Mouse (Mus musculus): ENCODE measurements around the gene 3100002H09Rik. TPM values are rescaled to one million over a fixed set of nuclear protein-coding genes. Genes with fewer than 3 reads are reported as not detected.

The 3100002H09Rik gene
- total RNA-seq, 2 experiments from 2014 or later, result 0.70 TPM; not detected in 1

DNA sequence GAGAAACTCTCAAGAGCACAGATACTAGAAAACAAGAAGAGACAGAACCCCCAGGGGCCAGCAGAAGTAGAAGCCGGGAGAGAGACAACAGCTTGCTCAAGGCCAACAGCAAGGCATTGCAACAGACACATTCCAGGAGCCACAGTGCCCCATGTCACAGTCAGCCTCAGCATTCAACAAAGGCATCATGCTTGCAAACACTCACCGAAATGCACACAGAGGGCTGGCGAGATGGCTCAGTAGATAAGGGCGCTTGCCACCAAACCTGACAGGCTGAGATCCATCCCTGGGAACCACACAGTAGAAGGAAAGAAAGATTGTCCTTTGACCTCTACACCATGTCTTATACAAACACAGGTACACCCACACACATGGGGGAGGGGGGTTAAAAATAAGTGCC lies 1.2 kb upstream of the 3100002H09Rik start:
- TF ChIP-seq CTCF (IDR thresholded peaks at IDR 0.05), result no peak
- intact Hi-C loops (cut with DNase I), result no loop called here
- DNase-seq (ENCODE audit: extremely low spot score in 1 of 2, low spot score in 2 of 2), result no peak
- Histone ChIP-seq H3K27ac (no peak overlapping the region), H3K4me3 (no peak overlapping the region)

DNA sequence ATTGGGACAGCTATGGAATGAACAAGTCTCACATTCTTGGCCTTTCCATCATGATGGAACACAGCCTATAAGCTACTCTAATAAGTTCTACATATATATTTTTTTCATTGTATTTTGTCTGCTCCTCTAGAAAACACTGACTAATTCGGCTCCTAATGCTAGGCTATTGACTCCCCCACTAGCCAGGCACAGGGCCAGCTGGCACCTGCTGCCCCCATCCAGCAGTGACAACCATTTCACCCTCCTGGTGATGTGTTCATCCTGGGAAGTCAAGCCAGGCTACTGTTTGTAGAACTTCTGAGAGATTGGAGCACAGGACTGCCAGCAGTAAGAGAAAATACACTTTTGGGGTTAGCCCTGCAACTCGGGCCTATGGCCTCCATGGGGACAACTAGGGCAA lies 537 bp downstream of the 3100002H09Rik start:
- H3K4me3 ChIP-seq, result no peak overlapping the region
- intact Hi-C loops (cut with DNase I), result no loop called here

DNA sequence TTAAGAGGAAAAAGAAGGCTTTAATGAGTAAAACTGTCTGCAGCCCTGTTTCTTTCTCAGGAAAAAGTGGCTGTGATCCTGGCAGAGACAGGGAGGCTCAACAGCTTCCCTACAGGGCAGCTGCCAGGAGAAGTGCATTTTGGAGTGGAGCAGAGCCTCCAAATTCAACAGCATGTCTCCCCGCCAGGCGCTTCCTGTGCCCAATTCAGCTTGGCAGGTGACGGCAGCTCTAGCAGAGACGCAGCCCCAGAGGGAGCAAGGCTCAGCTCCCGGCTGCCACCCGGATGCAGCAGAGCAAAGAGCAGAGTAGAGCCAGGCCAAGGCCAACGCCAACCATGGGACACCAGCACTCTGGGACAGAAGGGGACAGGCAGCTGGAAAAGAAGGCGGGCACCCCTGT lies 3.4 kb downstream of the 3100002H09Rik start:
- no peak overlapping the region for H3K4me3 ChIP-seq
- DNase-seq (ENCODE audit: extremely low spot score in 1 of 2, low spot score in 2 of 2), result peak in 1 of 2 experiments; percentile 32
- no peak overlapping the region for H3K27ac ChIP-seq
- TF ChIP-seq CTCF (IDR thresholded peaks at IDR 0.05), result peak; percentile 1
- intact Hi-C loops (cut with DNase I), result no loop called here

More for the DNA sequence above, 537 bp downstream of the 3100002H09Rik start:
- TF ChIP-seq CTCF (IDR thresholded peaks at IDR 0.05), result no peak
- no peak overlapping the region for H3K27ac ChIP-seq
- DNase-seq (ENCODE audit: extremely low spot score in 1 of 2, low spot score in 2 of 2), result no peak

DNA sequence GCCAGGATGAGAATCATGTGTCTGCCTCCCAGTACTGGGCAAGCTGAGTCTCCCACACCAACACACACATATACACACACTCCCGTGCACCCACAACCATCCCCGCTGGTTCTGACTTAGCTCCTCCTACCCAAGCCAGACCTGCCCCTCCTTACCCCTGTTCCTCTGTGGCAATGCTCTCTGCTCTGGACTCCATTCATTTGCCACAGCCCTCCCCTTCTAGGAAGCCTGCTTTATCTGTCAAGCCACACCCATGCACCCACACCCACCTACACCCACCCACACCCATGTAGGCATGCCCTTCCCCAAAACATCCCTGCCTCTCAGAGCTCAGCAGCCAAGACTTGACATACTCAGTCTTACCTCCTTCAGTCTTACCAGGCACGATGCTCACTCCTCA lies 4.4 kb downstream of the 3100002H09Rik start:
- intact Hi-C loops (cut with DNase I), result no loop called here
- H3K27ac ChIP-seq, result no peak overlapping the region
- no peak overlapping the region for H3K4me3 ChIP-seq
- no peak for DNase-seq (ENCODE audit: extremely low spot score in 1 of 2, low spot score in 2 of 2)
- no peak for TF ChIP-seq CTCF (IDR thresholded peaks at IDR 0.05)

DNA sequence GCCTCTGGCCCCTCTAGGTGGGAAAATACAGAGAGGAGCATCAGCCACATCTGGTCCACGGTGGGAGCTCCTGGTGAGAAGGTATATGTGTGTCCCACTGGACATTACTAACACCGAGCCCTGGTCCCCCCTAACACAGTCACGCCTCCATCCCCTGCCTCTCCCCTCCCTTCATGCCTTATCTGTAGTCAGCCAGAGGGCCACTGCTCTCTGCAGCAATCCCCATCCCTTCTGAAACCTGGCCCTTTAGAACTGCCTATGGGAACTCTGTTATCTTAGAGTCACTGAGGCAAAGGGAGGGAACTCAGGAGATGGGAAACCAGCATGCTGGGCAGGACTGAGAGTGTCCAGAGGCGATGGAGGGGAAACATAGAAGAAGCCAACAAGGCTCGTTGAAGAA lies 5.3 kb downstream of the 3100002H09Rik start:
- TF ChIP-seq CTCF (IDR thresholded peaks at IDR 0.05), result no peak
- no peak for DNase-seq (ENCODE audit: extremely low spot score in 1 of 2, low spot score in 2 of 2)
- intact Hi-C loops (cut with DNase I), result no loop called here
- no peak overlapping the region for H3K4me3 ChIP-seq
- H3K27ac ChIP-seq, result no peak overlapping the region

DNA sequence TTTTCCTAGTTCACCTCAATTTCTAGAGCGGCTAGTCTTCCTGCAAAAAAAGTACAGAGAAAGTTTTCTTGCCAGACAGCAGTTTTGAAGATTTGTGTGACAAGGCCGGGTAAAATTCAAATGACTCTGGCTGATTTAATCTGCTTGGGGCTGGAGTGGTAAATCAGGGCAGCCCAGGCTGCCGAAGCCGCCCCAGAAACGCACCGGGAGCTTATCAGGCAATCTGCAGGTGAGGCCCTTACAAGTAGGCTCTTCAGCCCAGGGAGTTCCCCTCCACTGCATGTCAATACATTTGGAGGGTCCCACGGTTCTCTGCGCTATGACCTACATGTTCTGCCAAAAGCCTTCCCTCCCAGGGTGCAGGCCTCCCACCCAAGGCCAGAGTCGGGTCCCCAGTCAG lies 6.9 kb downstream of the 3100002H09Rik start:
- intact Hi-C loops (cut with DNase I), result no loop called here
- Histone ChIP-seq H3K4me3 (no peak overlapping the region), H3K27ac (no peak overlapping the region)
- no peak for DNase-seq (ENCODE audit: extremely low spot score in 1 of 2, low spot score in 2 of 2)
- no peak for TF ChIP-seq CTCF (IDR thresholded peaks at IDR 0.05)

DNA sequence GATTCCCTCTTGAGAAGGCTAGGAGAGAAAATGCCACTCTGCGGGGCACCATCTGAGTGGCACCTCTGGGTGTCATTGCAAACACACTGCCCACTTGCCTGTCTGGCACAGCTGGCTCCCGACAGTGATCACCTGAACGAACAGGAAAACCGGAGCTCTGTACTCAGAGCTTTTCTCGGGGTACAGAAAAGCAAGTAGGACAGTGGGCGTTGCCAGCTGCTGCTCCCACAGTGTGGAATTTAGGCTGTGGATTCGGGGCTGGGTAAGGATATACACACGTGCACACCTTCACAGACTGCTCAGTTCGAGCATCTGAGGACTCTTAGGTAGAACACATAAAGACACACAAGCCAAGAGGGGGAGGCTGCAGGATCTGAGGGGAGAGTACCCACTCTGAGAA lies 14.7 kb downstream of the 3100002H09Rik start:
- H3K4me3 ChIP-seq, result no peak overlapping the region
- DNase-seq (ENCODE audit: extremely low spot score in 1 of 2, low spot score in 2 of 2), result no peak
- no peak for TF ChIP-seq CTCF (IDR thresholded peaks at IDR 0.05)
- intact Hi-C loops (cut with DNase I), result loop anchor here (1.0 to 10.0 kb wide), 4 partner anchors 21 to 391 kb away; partner anchors contain the start of gene Pou3f1
- H3K27ac ChIP-seq, result no peak overlapping the region

DNA sequence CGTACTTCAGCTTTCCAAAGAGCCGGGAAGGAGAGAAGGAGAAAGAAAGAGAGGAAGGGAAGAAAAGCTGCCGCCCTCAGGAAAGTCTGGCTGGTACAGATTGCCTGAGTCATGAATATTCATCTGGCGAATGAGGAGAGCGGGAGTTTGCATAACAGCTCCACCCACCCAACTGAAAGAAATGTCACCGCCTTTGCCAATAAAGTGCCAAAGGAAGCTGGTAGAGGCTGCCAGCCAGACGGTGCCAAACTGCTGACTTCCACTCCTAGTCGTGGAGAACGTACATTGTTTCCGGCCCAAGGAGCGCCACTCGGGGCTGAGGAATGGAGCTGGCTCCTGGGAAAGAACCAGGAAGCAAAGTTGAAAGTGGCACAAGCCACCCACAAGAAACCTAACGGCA lies 15.7 kb downstream of the 3100002H09Rik start:
- H3K4me3 ChIP-seq, result no peak overlapping the region
- peak overlapping the region; percentile 68 for H3K27ac ChIP-seq

DNA sequence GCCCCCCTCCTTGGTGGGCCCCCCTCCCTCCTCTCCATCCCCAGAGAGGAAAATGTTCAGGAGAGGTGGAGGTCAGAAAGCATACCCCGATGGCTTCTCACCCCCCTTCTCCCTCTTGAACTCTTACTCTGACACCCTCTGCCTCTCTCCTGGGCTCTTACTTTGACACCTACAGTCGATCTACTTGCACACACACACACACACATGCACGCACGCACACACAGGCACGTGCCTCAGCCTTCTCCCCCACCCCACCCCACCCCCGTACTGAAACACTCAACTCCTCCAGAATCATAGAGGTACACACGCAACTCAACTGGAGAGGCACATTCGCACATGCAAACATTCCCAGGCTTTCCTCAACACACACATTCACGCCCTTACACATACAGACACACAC lies 16.9 kb downstream of the 3100002H09Rik start:
- no peak for DNase-seq (ENCODE audit: extremely low spot score in 1 of 2, low spot score in 2 of 2)
- Histone ChIP-seq H3K27ac (no peak overlapping the region), H3K4me3 (no peak overlapping the region)
- intact Hi-C loops (cut with DNase I), result loop anchor here (10.0 kb wide), 1 partner anchor 389 kb away; no protein-coding TSS in a partner anchor
- TF ChIP-seq CTCF (IDR thresholded peaks at IDR 0.05), result no peak

More for the DNA sequence above, 15.7 kb downstream of the 3100002H09Rik start:
- peak; percentile 80 to 82 for DNase-seq (ENCODE audit: extremely low spot score in 1 of 2, low spot score in 2 of 2)
- intact Hi-C loops (cut with DNase I), result loop anchor here (1.0 to 10.0 kb wide), 4 partner anchors 20 to 390 kb away; partner anchors contain the start of gene Pou3f1
- TF ChIP-seq CTCF (IDR thresholded peaks at IDR 0.05), result no peak; the same call in 1 of the 2 replicates

DNA sequence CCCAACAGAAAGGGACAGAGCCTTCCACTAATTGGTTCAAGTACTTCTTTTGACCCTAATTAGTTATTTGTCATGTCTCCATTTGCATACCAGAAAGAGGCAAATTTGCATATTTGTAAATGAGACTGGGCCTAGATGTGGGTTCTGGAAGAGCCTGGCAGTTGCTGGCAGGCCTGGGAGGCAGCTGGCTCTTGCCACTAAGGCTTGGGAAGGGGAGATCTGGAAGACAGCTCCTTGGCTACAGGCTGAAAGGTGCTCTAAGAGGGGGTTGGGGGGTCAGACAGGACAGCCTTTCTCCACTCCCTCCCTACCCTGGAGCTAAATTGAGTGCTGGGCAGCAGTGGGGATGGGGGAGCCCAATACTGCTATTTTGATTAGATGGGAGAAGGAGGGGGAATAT lies 17.4 kb downstream of the 3100002H09Rik start:
- DNase-seq (ENCODE audit: extremely low spot score in 1 of 2, low spot score in 2 of 2), result no peak
- Histone ChIP-seq H3K4me3 (no peak overlapping the region), H3K27ac (no peak overlapping the region)
- intact Hi-C loops (cut with DNase I), result loop anchor here (10.0 kb wide), 1 partner anchor 388 kb away; no protein-coding TSS in a partner anchor
- TF ChIP-seq CTCF (IDR thresholded peaks at IDR 0.05), result no peak

DNA sequence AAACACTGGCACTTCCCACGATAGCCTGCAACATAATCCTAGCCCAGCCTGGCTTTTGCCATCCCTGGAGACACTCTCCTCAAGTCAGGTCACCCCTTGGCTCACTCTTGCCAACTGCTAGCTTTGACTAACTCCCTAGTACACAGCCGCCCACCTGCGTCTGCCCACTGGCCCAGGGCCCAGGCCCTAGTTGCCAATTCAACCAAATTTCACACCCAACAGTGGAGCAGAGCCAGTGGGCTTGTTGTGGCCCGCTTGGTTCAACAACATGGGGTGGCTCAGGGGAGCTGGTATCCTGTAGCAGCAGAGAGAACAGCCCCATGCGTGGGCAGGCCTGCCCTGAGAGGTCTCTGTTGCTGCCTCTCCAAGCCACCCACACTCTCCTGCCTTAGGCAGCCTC lies 18.4 kb downstream of the 3100002H09Rik start:
- no peak for DNase-seq (ENCODE audit: extremely low spot score in 1 of 2, low spot score in 2 of 2)
- intact Hi-C loops (cut with DNase I), result loop anchor here (10.0 kb wide), 1 partner anchor 387 kb away; no protein-coding TSS in a partner anchor
- Histone ChIP-seq H3K27ac (no peak overlapping the region), H3K4me3 (no peak overlapping the region)
- TF ChIP-seq CTCF (IDR thresholded peaks at IDR 0.05), result no peak

DNA sequence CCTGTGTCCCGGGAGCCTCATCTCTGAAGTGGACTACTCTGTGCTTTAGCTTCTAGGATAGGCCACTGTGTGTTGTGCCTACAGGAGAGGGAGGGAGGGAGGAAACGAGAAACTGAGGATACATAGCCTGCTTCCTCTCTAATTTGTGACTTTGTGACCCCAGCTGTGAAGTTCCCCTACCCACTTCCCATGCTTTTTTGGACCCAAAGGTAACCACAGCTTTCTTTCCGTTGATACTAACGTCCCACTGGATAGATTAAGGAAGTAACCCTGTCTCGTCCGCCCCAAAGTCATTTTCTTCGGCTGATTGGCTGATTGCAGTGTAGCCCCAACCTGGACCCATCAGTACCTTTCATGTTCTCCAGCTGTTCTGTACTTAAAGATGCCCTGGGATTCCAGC lies 29.9 kb downstream of the 3100002H09Rik start:
- no peak overlapping the region for H3K4me3 ChIP-seq
- no peak for TF ChIP-seq CTCF (IDR thresholded peaks at IDR 0.05)
- no peak for DNase-seq (ENCODE audit: extremely low spot score in 1 of 2, low spot score in 2 of 2)
- intact Hi-C loops (cut with DNase I), result no loop called here
- no peak overlapping the region for H3K27ac ChIP-seq

DNA sequence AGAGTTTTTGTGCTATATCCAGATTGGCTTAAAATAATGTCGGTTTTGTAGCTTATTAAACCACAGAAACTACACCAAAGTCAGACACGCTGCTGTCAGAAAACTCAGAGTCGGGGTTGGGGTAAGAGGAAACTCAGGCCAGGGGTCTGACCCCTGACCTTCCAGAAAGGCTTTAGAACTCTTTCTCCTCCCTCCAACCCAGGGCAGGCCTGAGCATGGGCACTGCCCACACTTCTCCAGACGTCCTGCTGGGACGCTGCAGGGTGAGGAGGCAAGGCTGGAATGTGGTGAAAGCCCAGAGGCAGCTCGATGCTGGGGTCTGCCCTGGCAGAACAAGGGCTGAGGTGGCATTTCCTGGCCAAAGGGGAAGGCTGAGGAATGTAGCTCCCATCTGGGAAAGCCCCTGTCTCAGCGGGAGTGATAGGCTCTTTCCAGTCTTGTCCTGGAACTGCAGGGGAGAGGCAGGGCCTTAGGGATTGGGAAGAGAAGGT lies 34.6 kb downstream of the 3100002H09Rik start:
- Histone ChIP-seq H3K4me3 (no peak overlapping the region; the same call in 1 of the 2 replicates), H3K27ac (peak overlapping the region; percentile 54)
- TF ChIP-seq CTCF (IDR thresholded peaks at IDR 0.05), result no peak
- intact Hi-C loops (cut with DNase I), result loop anchor here (1.0 to 5.0 kb wide), 3 partner anchors 19 to 178 kb away; partner anchors contain the start of gene Pou3f1
- no peak for DNase-seq (ENCODE audit: extremely low spot score in 1 of 2, low spot score in 2 of 2)
